Mouse (Mus musculus) heart, adult 2 months (tissue): Measurements from ENCODE around the gene Fam98c. TPM values are rescaled to one million over a fixed set of nuclear protein-coding genes. Genes with fewer than 3 reads are reported as not detected.

ENCODE experiments used
- DNase-seq, 2 experiments: peaks; one replicate each; pipeline ENCODE4 v3.0.0; 2021
- H3K27ac ChIP-seq: fragments of 200-600 bp; 2 replicates; pipeline ENCODE4 v1.8.1; 2022
- H3K27me3 ChIP-seq: fragments of 200-500 bp; 2 replicates; pipeline ENCODE4 v1.6.1; 2012; ENCODE audit warnings: mild to moderate bottlenecking, low read length, inconsistent platforms, mixed read lengths; ENCODE audit not compliant: control insufficient read depth, insufficient read depth
- H3K36me3 ChIP-seq: fragments of 200-500 bp; 2 replicates; pipeline ENCODE4 v1.6.1; 2012; ENCODE audit warnings: low read length, inconsistent platforms; ENCODE audit not compliant: control insufficient read depth, insufficient read depth
- H3K4me1 ChIP-seq: fragments of 200-500 bp; 2 replicates; pipeline ENCODE4 v1.6.1; 2011; ENCODE audit warnings: low read length; ENCODE audit not compliant: control insufficient read depth, insufficient read depth
- H3K4me3 ChIP-seq: fragments of 200-600 bp; 2 replicates; pipeline ENCODE4 v1.8.1; 2022
- H3K79me2 ChIP-seq: fragments of 200-500 bp; replicated peaks from 2 replicates; pipeline ENCODE4 v1.6.1; 2012; ENCODE audit warnings: mild to moderate bottlenecking, inconsistent platforms, low read length, moderate library complexity, mixed read lengths; ENCODE audit not compliant: control insufficient read depth, insufficient read depth
- H3K9ac ChIP-seq: fragments of 200-500 bp; 2 replicates; pipeline ENCODE4 v1.6.1; 2012; ENCODE audit warnings: low read depth, mild to moderate bottlenecking, control low read depth, inconsistent platforms, low read length, mixed read lengths
- CTCF ChIP-seq: fragments of 200-600 bp; IDR thresholded peaks from 2 replicates; pipeline ENCODE4 v1.8.1; 2022; ENCODE audit warnings: antibody characterized with exemption, mild to moderate bottlenecking, moderate library complexity
- EP300 ChIP-seq: fragments of 200-500 bp; IDR thresholded peaks from 2 replicates; pipeline ENCODE4 v1.6.1; 2011; ENCODE audit warnings: low read depth, low read length, control low read depth; ENCODE audit not compliant: insufficient read depth
- POLR2A ChIP-seq: fragments of 200-500 bp; IDR thresholded peaks from 2 replicates; pipeline ENCODE4 v1.6.1; 2011; ENCODE audit warnings: mild to moderate bottlenecking, low read depth, low read length, control low read depth; ENCODE audit not compliant: insufficient read depth
- WGBS: fragments of 180-500 bp; shearing (Covaris S2); methylation state at CpG from one replicate; pipeline ENCODE4 v1.1.7; 2018; 5-methylcytosine and 5-hydroxymethylcytosine counted together
- intact Hi-C: fragments of 180-260 bp; cut with DNase I; formaldehyde crosslinking; loops from one replicate; pipeline ENCODE4 v1.15.1; 2025
- polyA plus RNA-seq: library from polyadenylated mRNA; depleted of rRNA; stranded (reverse); fragments of >200 nt; gene quantifications from 2 replicates; pipeline ENCODE4 v1.2.3, GENCODE M21; 2012
- total RNA-seq, 2 experiments: library from RNA; stranded (reverse); gene quantifications; 2 replicates each; pipeline ENCODE4 v1.2.3; 2021

Gene Fam98c
- total and polyA plus RNA-seq, 3 experiments: 10.4 to 18.0 (median 12.7) TPM

GRCm38 (mm10) chr7:29137429-29137828 lies 18.6 kb downstream of the Fam98c start:
- no peak for TF ChIP-seq EP300
- TF ChIP-seq POLR2A: no peak
- no peak for TF ChIP-seq CTCF
- no peaks in the 10 kb centered on the region for H3K36me3 ChIP-seq
- no peaks in the 10 kb centered on the region for H3K27me3 ChIP-seq
- no peak overlapping the region for H3K27ac ChIP-seq
- H3K9ac ChIP-seq: no peak overlapping the region
- DNase-seq: no peak
- 30% methylated on average over 16 of the region's 16 CpGs for WGBS
- intact Hi-C loops: no loop called here
- no peaks in the 10 kb centered on the region for H3K79me2 ChIP-seq
- no peak overlapping the region for H3K4me3 ChIP-seq
- no peaks in the 10 kb centered on the region for H3K4me1 ChIP-seq

- TF ChIP-seq CTCF: no peak
- TF ChIP-seq EP300: no peak
- TF ChIP-seq POLR2A: no peak
- no peak within 1 kb of the TSS for H3K9ac ChIP-seq
- no peak within 1 kb of the TSS; the same call in 1 of the 2 replicates for H3K27ac ChIP-seq
- intact Hi-C loops: no loop called here
- peak within 1 kb of the TSS; percentile 14; the same call in 1 of the 2 replicates for H3K4me3 ChIP-seq
- DNase-seq: peak; percentile 41 to 65
- WGBS: 2% methylated on average over 20 of the region's 20 CpGs
- H3K36me3 ChIP-seq: no peaks in the 10 kb centered on the region
- no peaks in the 10 kb centered on the region for H3K79me2 ChIP-seq
- no peaks in the 10 kb centered on the region for H3K4me1 ChIP-seq
- H3K27me3 ChIP-seq: no peaks in the 10 kb centered on the region
These were observed 21.2 kb downstream of the Fam98c start, which contains the start of gene Rasgrp4 for GRCm38 (mm10) chr7:29134693-29135386. Gene Rasgrp4 (plus strand): TSS chr7:29134851.

- DNase-seq: no peak
- no peak overlapping the region for H3K27ac ChIP-seq
- no peaks in the 10 kb centered on the region for H3K36me3 ChIP-seq
- intact Hi-C loops: no loop called here
- TF ChIP-seq CTCF: no peak
- TF ChIP-seq POLR2A: no peak
- TF ChIP-seq EP300: no peak
- no peak overlapping the region for H3K4me3 ChIP-seq
- H3K27me3 ChIP-seq: no peaks in the 10 kb centered on the region
- no peaks in the 10 kb centered on the region for H3K4me1 ChIP-seq
- H3K9ac ChIP-seq: no peak overlapping the region
- no peaks in the 10 kb centered on the region for H3K79me2 ChIP-seq
- 9% methylated on average over 4 of the region's 4 CpGs for WGBS
These were observed 21.8 kb downstream of the Fam98c start for GRCm38 (mm10) chr7:29134230-29134629.

GRCm38 (mm10) chr7:29128725-29129124 lies 27.3 kb downstream of the Fam98c start:
- Histone ChIP-seq H3K79me2 (no peaks in the 10 kb centered on the region), H3K27ac (no peak overlapping the region), H3K27me3 (peaks cover 3% of the 10 kb centered on the region; the same call in 1 of the 2 replicates), H3K4me3 (no peak overlapping the region), H3K9ac (no peak overlapping the region), H3K36me3 (no peaks in the 10 kb centered on the region), H3K4me1 (no peaks in the 10 kb centered on the region)
- TF ChIP-seq CTCF (peak; percentile 63), EP300 (no peak)
- intact Hi-C loops: no loop called here
- WGBS: 93% methylated on average over 2 of the region's 2 CpGs
- DNase-seq: peak in 1 of 2 experiments; percentile 9

- DNase-seq: peak; percentile 54 to 64
- TF ChIP-seq EP300: no peak
- TF ChIP-seq POLR2A: no peak
- peak; percentile 79 for TF ChIP-seq CTCF
- H3K27me3 ChIP-seq: peaks cover 3% of the 10 kb centered on the region; the same call in 1 of the 2 replicates
- H3K79me2 ChIP-seq: no peaks in the 10 kb centered on the region
- intact Hi-C loops: loop anchor here (1.0 kb wide), 1 partner anchor 171 kb away; no protein-coding TSS in a partner anchor
- WGBS: 19% methylated on average over 7 of the region's 7 CpGs
- no peak overlapping the region for H3K4me3 ChIP-seq
- no peak overlapping the region for H3K9ac ChIP-seq
- H3K27ac ChIP-seq: no peak overlapping the region
- H3K4me1 ChIP-seq: no peaks in the 10 kb centered on the region
- no peaks in the 10 kb centered on the region for H3K36me3 ChIP-seq
These were observed 29.7 kb downstream of the Fam98c start for GRCm38 (mm10) chr7:29126173-29126915.

- intact Hi-C loops: no loop called here
- H3K27ac ChIP-seq: no peak within 1 kb of the TSS
- TF ChIP-seq EP300 (no peak), CTCF (no peak), POLR2A (no peak)
- no peak within 1 kb of the TSS for H3K9ac ChIP-seq
- H3K4me3 ChIP-seq: no peak within 1 kb of the TSS
- no peaks in the 10 kb centered on the region for H3K4me1 ChIP-seq
- H3K79me2 ChIP-seq: no peaks in the 10 kb centered on the region
- WGBS: under 1% methylated on average over 16 of the region's 16 CpGs
- H3K36me3 ChIP-seq: no peaks in the 10 kb centered on the region
- DNase-seq: peak; percentile 16 to 31
- H3K27me3 ChIP-seq: peaks cover 3% of the 10 kb centered on the region; the same call in 1 of the 2 replicates
These were observed 31.1 kb downstream of the Fam98c start, which contains the start of gene Ryr1 for GRCm38 (mm10) chr7:29124970-29125369. Gene Ryr1 (minus strand): TSS chr7:29125179.
